20 mouse cellular contexts compared by ENCODE assay signal in genomic region chr9:23064001-23064400, GRCm38 (mm10).
A peak's percentile ranks its signal among the peaks of the same experiment; 100 is the strongest.
DNase-seq lines count a peak whose midpoint lies in the region; ATAC-seq and TF ChIP-seq lines count a peak whose summit lies in the region.
"Had no signal": no experiment of that assay in that cellular context is flagged by ENCODE, and none has a peak within 500 bp of the region (broad histone marks: within the 10 kb centered on the region; RNA-seq: fewer than 3 reads in every experiment).

No protein-coding gene starts in this region.

- TF ChIP-seq CTCF in brain, embryonic 14.5 days (IDR thresholded peaks at IDR 0.05; ENCODE audit: borderline replicate concordance, extremely low read depth, insufficient read depth, insufficient read length): no peak

- no peak for ATAC-seq in megakaryocyte, adult 5-6 weeks (ENCODE audit: poor library complexity, severe bottlenecking)
- ATAC-seq: CD4-positive, CD25-positive, alpha-beta regulatory T cell, adult 4 months; forebrain, embryonic 16.5 days; liver, embryonic 12.5 days; midbrain, embryonic 16.5 days had no signal

- peak; percentile 39 for DNase-seq in adrenal gland, adult 2 months
- no peak for DNase-seq in adrenal gland, postnatal 10 days
- DNase-seq in 3T3-L1 (ENCODE audit: low read depth, low spot score) (peak; percentile 52), MN1 (ENCODE audit: low spot score) (no peak)
- DNase-seq in brain, embryonic 14.5 days (ENCODE audit: low read depth): peak; percentile 15
- DNase-seq in lung, postnatal 10 days: peak; percentile 22
- no peak for DNase-seq in spleen, adult 12 weeks (ENCODE audit: low spot score)
- DNase-seq: adrenal gland, adult 8-10 months; cerebellum, adult 11-12 months; cerebellum, postnatal 25 days; embryo, embryonic 11 days; gastrocnemius, postnatal 36 days; kidney, adult 2 months; kidney, postnatal 14 days; thymus, postnatal 25 days had no signal

- no peak for TF ChIP-seq POLR2A in brain, embryonic 14.5 days (IDR thresholded peaks at IDR 0.05; ENCODE audit: borderline replicate concordance, extremely low read depth, insufficient read depth, insufficient read length, poor library complexity, severe bottlenecking)

Comparison
In these comparisons a context has a peak if more than half of its experiments do, and no peak if none do; other contexts are left out.
1. DNase-seq: peak in adrenal gland, adult 2 months (single experiment), 3T3-L1 (single experiment), brain, embryonic 14.5 days (single experiment) and lung, postnatal 10 days (single experiment); none in adrenal gland, postnatal 10 days (single experiment), spleen, adult 12 weeks (single experiment) and MN1 (single experiment).